Mouse (Mus musculus) gastrocnemius, adult 8-10 months (tissue): ENCODE results near the gene Scgb2b17. TPM values are rescaled to one million over a fixed set of nuclear protein-coding genes. Genes with fewer than 3 reads are reported as not detected.
"Not testable (repeated sequence)": the region's sequence is repeated elsewhere in the genome, so short reads cannot be mapped to it uniquely, and the experiment has no call there.

ENCODE experiments used
- DNase-seq, 2 experiments: peaks; one replicate each; pipeline ENCODE4 v3.0.0; 2022; ENCODE audit warnings: low spot score in 2 of 2
- total RNA-seq, 4 experiments: library from RNA; stranded (reverse); gene quantifications; 2 replicates each; pipeline ENCODE4 v1.2.4; 2022

The Scgb2b17 gene
- not detected for total RNA-seq

DNA sequence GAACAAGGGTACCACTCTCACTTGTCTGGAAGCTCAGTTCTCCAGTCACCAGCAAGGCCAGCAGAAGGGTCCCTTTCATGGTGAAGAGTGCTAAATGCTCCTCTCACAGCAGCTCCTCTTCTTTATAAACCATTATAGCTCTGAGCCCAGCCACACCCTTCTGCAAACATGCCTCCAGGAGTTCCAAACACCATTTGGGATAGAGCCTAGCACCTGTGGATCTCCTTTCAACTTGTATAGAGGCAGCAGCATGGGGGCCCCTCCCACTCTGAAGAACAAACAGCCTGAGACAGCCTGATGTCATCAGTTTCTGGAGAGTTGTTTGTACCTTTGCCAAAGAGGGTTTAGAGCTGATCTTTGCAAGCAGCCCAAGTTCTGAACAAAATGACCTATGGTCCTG lies at the start of gene Scgb2b17:
TSS of gene Scgb2b17 (minus strand) at position 101 of the 400 bp plus-strand sequence.
- DNase-seq, result not testable (repeated sequence)

DNA sequence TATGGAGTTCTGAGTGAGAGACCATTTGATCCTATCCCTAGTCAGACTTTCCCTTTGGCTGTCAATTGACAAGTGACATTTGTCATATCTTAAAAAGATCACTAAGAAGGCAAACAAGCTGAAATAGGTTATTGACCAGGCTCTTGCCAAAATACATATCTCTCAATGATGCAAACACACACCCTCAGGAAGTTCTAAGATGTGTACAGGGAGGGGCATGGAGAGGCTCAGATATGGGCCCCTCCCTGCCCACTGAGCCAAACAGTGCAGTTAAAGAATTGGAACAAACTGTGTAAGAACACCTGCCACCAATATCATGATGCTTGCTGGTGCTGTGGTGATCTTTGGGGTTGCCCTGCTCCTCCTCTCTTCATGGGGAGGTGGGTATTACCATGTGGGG lies 6.8 kb upstream of the Scgb2b17 start, which contains the start of gene Scgb1b17:
TSS of gene Scgb1b17 (plus strand) at position 301 of the 400 bp plus-strand sequence.
- not testable (repeated sequence) for DNase-seq

Other genes with a start within 250 kb of the Scgb2b17 start
- not detected for gene Scgb2b15, start 226.9 kb downstream of the Scgb2b17 start, total RNA-seq
- not detected for gene Scgb1b15, start 220.0 kb downstream of the Scgb2b17 start, total RNA-seq
- not detected for gene Scgb1b17, start 6.9 kb upstream of the Scgb2b17 start, total RNA-seq
- not detected for gene Scgb2b18, start 117.3 kb upstream of the Scgb2b17 start, total RNA-seq
- not detected for gene Scgb1b18, start 129.0 kb upstream of the Scgb2b17 start, total RNA-seq
- gene Scgb2b19, start 223.8 kb upstream of the Scgb2b17 start, total RNA-seq, result not detected
- not detected for gene Scgb1b19, start 230.7 kb upstream of the Scgb2b17 start, total RNA-seq